Mouse (Mus musculus) neural tube, embryonic 15.5 days (tissue): ENCODE results near the gene Pkd1. TPM values are rescaled to one million over a fixed set of nuclear protein-coding genes. Genes with fewer than 3 reads are reported as not detected.

Experiments
- ATAC-seq: fragments of 200-750 bp; cut with Nextera tagmentation; 2 replicates; pipeline ENCODE4 v1.8.0; 2017; ENCODE audit warnings: mild to moderate bottlenecking, moderate TSS enrichment, moderate library complexity; ENCODE audit not compliant: low FRiP score
- H3K27ac ChIP-seq: fragments of 300-500 bp; sonication (generic); replicated peaks from 2 replicates; pipeline ENCODE4 v1.5.1; 2015; ENCODE audit warnings: mild to moderate bottlenecking, inconsistent platforms
- H3K27me3 ChIP-seq: fragments of 300-500 bp; sonication (generic); replicated peaks from 2 replicates; pipeline ENCODE4 v1.6.1; 2015; ENCODE audit warnings: inconsistent platforms
- H3K36me3 ChIP-seq: fragments of 300-500 bp; sonication (generic); 2 replicates; pipeline ENCODE4 v1.6.1; 2015; ENCODE audit warnings: inconsistent platforms
- H3K4me1 ChIP-seq: fragments of 300-500 bp; sonication (generic); 2 replicates; pipeline ENCODE4 v1.6.1; 2015; ENCODE audit warnings: inconsistent platforms
- H3K4me2 ChIP-seq: fragments of 300-500 bp; sonication (generic); 2 replicates; pipeline ENCODE4 v1.6.1; 2015; ENCODE audit warnings: inconsistent platforms, mild to moderate bottlenecking, moderate library complexity
- H3K4me3 ChIP-seq: fragments of 300-500 bp; sonication (generic); replicated peaks from 2 replicates; pipeline ENCODE4 v1.5.1; 2015; ENCODE audit warnings: mild to moderate bottlenecking, inconsistent platforms
- H3K9ac ChIP-seq: fragments of 300-500 bp; sonication (generic); replicated peaks from 2 replicates; pipeline ENCODE4 v1.6.1; 2015; ENCODE audit warnings: mild to moderate bottlenecking, inconsistent platforms
- H3K9me3 ChIP-seq: fragments of 300-500 bp; sonication (generic); replicated peaks from 2 replicates; pipeline ENCODE4 v1.6.1; 2016; ENCODE audit warnings: inconsistent platforms
- WGBS: fragments of 180-500 bp; shearing (Covaris S2); methylation state at CpG from one replicate; pipeline ENCODE4 v1.1.7; 2015; ENCODE audit warnings: mixed read lengths; 5-methylcytosine and 5-hydroxymethylcytosine counted together
- polyA plus RNA-seq: library from polyadenylated mRNA; unstranded; fragments of >200 nt; fragmentation: Nextera tagmentation; extraction: Ambion mirVana; gene quantifications from 2 replicates; pipeline ENCODE4 v1.2.1, GENCODE M21; 2015

Gene Pkd1
- polyA plus RNA-seq, 1 experiment from 2014 or later, result 31.2 TPM

- Histone ChIP-seq H3K4me2 (no peak overlapping the region), H3K27ac (no peak overlapping the region), H3K27me3 (no peaks in the 10 kb centered on the region), H3K9ac (no peak overlapping the region), H3K4me1 (peaks cover 57% of the 10 kb centered on the region), H3K9me3 (no peaks in the 10 kb centered on the region), H3K4me3 (no peak overlapping the region), H3K36me3 (no peaks in the 10 kb centered on the region)
- ATAC-seq, result no peak
- 85% methylated on average over 7 of the region's 7 CpGs for WGBS
Observed at GRCm38 (mm10) chr17:24557091-24557490, 7.5 kb downstream of the Pkd1 start.

GRCm38 (mm10) chr17:24558600-24559099 is 9.0 kb downstream of the Pkd1 start:
- Histone ChIP-seq H3K9ac (no peak overlapping the region), H3K9me3 (no peaks in the 10 kb centered on the region), H3K4me1 (peaks cover 46% of the 10 kb centered on the region), H3K27me3 (no peaks in the 10 kb centered on the region), H3K36me3 (no peaks in the 10 kb centered on the region), H3K4me2 (peak overlapping the region; percentile 32), H3K27ac (peak overlapping the region; percentile 84), H3K4me3 (no peak overlapping the region)
- ATAC-seq, result peak; percentile 70; the same call in 1 of the 2 replicates
- WGBS, result 7% methylated on average over 4 of the region's 4 CpGs

- Histone ChIP-seq H3K27ac (peak overlapping the region; percentile 84), H3K4me3 (no peak overlapping the region), H3K4me2 (peak overlapping the region; percentile 32), H3K9ac (no peak overlapping the region), H3K9me3 (no peaks in the 10 kb centered on the region), H3K36me3 (no peaks in the 10 kb centered on the region), H3K4me1 (peaks cover 47% of the 10 kb centered on the region), H3K27me3 (no peaks in the 10 kb centered on the region)
- no peak for ATAC-seq
- 30% methylated on average over 3 of the region's 3 CpGs for WGBS
Observed at GRCm38 (mm10) chr17:24559146-24559545, 9.5 kb downstream of the Pkd1 start.

GRCm38 (mm10) chr17:24560301-24561028 is 10.8 kb downstream of the Pkd1 start:
- Histone ChIP-seq H3K4me3 (no peak overlapping the region), H3K4me1 (peaks cover 39% of the 10 kb centered on the region), H3K27me3 (no peaks in the 10 kb centered on the region), H3K4me2 (no peak overlapping the region), H3K27ac (peak overlapping the region; percentile 51; the same call in 1 of the 2 replicates), H3K9ac (no peak overlapping the region), H3K36me3 (0 out of 2 replicates have a peak, but pooled peaks cover 9% of the 10 kb centered on the region), H3K9me3 (no peaks in the 10 kb centered on the region)
- no peak for ATAC-seq
- whole genome bisulfite sequencing, result 89% methylated on average over 5 of the region's 5 CpGs

- 84% methylated on average over 2 of the region's 2 CpGs for WGBS
- Histone ChIP-seq H3K4me1 (peaks cover 42% of the 10 kb centered on the region), H3K4me3 (no peak overlapping the region), H3K4me2 (no peak overlapping the region), H3K9ac (no peak overlapping the region), H3K36me3 (0 out of 2 replicates have a peak, but pooled peaks cover 9% of the 10 kb centered on the region), H3K27ac (no peak overlapping the region), H3K27me3 (no peaks in the 10 kb centered on the region), H3K9me3 (no peaks in the 10 kb centered on the region)
- ATAC-seq, result no peak
Observed at GRCm38 (mm10) chr17:24561592-24561991, 12.0 kb downstream of the Pkd1 start.

GRCm38 (mm10) chr17:24563638-24564037 is 14.0 kb downstream of the Pkd1 start:
- Histone ChIP-seq H3K4me2 (no peak overlapping the region), H3K4me1 (peaks cover 25% of the 10 kb centered on the region), H3K9ac (no peak overlapping the region), H3K27ac (no peak overlapping the region), H3K9me3 (no peaks in the 10 kb centered on the region), H3K4me3 (no peak overlapping the region), H3K27me3 (no peaks in the 10 kb centered on the region), H3K36me3 (peaks cover 22% of the 10 kb centered on the region)
- 93% methylated on average over 5 of the region's 5 CpGs for WGBS
- ATAC-seq, result no peak

- no peak overlapping the region for H3K4me2 ChIP-seq
- no peak for ATAC-seq
- H3K27me3 ChIP-seq, result no peaks in the 10 kb centered on the region
- H3K36me3 ChIP-seq, result peaks cover 29% of the 10 kb centered on the region
- no peaks in the 10 kb centered on the region for H3K9me3 ChIP-seq
- no peak overlapping the region for H3K27ac ChIP-seq
- peaks cover 17% of the 10 kb centered on the region for H3K4me1 ChIP-seq
- no peak overlapping the region for H3K9ac ChIP-seq
- H3K4me3 ChIP-seq, result no peak overlapping the region
- 96% methylated on average over 4 of the region's 4 CpGs for WGBS
Observed at GRCm38 (mm10) chr17:24564422-24564821, 14.8 kb downstream of the Pkd1 start.

- ATAC-seq, result no peak
- 91% methylated on average over 3 of the region's 3 CpGs for WGBS
- Histone ChIP-seq H3K4me1 (peaks cover 13% of the 10 kb centered on the region; the same call in 1 of the 2 replicates), H3K27ac (no peak overlapping the region), H3K27me3 (no peaks in the 10 kb centered on the region), H3K4me2 (no peak overlapping the region), H3K36me3 (peaks cover 36% of the 10 kb centered on the region), H3K9me3 (no peaks in the 10 kb centered on the region), H3K9ac (no peak overlapping the region), H3K4me3 (no peak overlapping the region)
Observed at GRCm38 (mm10) chr17:24565092-24565491, 15.5 kb downstream of the Pkd1 start.

GRCm38 (mm10) chr17:24565792-24566191 is 16.2 kb downstream of the Pkd1 start:
- no peak for ATAC-seq
- Histone ChIP-seq H3K27me3 (no peaks in the 10 kb centered on the region), H3K9ac (no peak overlapping the region), H3K4me2 (no peak overlapping the region), H3K9me3 (no peaks in the 10 kb centered on the region), H3K4me1 (peaks cover 7% of the 10 kb centered on the region; the same call in 1 of the 2 replicates), H3K4me3 (no peak overlapping the region), H3K27ac (no peak overlapping the region), H3K36me3 (peaks cover 43% of the 10 kb centered on the region)
- 84% methylated on average over 3 of the region's 3 CpGs for WGBS

GRCm38 (mm10) chr17:24567034-24567779 is 17.6 kb downstream of the Pkd1 start:
- H3K9ac ChIP-seq, result no peak overlapping the region
- no peaks in the 10 kb centered on the region for H3K9me3 ChIP-seq
- WGBS, result 62% methylated on average over 8 of the region's 8 CpGs
- H3K4me3 ChIP-seq, result no peak overlapping the region
- 0 out of 2 replicates have a peak, but pooled peaks cover 6% of the 10 kb centered on the region for H3K4me1 ChIP-seq
- ATAC-seq, result no peak
- peaks cover 57% of the 10 kb centered on the region for H3K36me3 ChIP-seq
- H3K4me2 ChIP-seq, result no peak overlapping the region
- H3K27me3 ChIP-seq, result no peaks in the 10 kb centered on the region
- H3K27ac ChIP-seq, result no peak overlapping the region

GRCm38 (mm10) chr17:24569837-24570236 is 20.2 kb downstream of the Pkd1 start:
- ATAC-seq, result no peak
- H3K27me3 ChIP-seq, result no peaks in the 10 kb centered on the region
- no peak overlapping the region for H3K9ac ChIP-seq
- 94% methylated on average over 4 of the region's 4 CpGs for WGBS
- no peaks in the 10 kb centered on the region for H3K9me3 ChIP-seq
- peaks cover 78% of the 10 kb centered on the region for H3K36me3 ChIP-seq
- no peak overlapping the region for H3K27ac ChIP-seq
- 0 out of 2 replicates have a peak, but pooled peaks cover 3% of the 10 kb centered on the region for H3K4me1 ChIP-seq
- no peak overlapping the region for H3K4me2 ChIP-seq
- H3K4me3 ChIP-seq, result no peak overlapping the region
